Mouse (Mus musculus) ES-E14 (cell line): ENCODE results near the gene Nhlh1.

Experiments used
- MAFK ChIP-seq: IDR thresholded peaks from 2 replicates; pipeline ENCODE4 v1.6.1; 2014; ENCODE audit warnings: mild to moderate bottlenecking, low read depth, low read length, inconsistent platforms; ENCODE audit not compliant: insufficient read depth
- ZC3H11A ChIP-seq: IDR thresholded peaks from 2 replicates; pipeline ENCODE4 v1.6.1; 2012; ENCODE audit warnings: low read depth, mild to moderate bottlenecking, inconsistent platforms, low read length, borderline replicate concordance
- ZNF384 ChIP-seq: IDR thresholded peaks from 2 replicates; pipeline ENCODE4 v1.6.1; 2012; ENCODE audit warnings: low read depth, low read length, inconsistent platforms

DNA sequence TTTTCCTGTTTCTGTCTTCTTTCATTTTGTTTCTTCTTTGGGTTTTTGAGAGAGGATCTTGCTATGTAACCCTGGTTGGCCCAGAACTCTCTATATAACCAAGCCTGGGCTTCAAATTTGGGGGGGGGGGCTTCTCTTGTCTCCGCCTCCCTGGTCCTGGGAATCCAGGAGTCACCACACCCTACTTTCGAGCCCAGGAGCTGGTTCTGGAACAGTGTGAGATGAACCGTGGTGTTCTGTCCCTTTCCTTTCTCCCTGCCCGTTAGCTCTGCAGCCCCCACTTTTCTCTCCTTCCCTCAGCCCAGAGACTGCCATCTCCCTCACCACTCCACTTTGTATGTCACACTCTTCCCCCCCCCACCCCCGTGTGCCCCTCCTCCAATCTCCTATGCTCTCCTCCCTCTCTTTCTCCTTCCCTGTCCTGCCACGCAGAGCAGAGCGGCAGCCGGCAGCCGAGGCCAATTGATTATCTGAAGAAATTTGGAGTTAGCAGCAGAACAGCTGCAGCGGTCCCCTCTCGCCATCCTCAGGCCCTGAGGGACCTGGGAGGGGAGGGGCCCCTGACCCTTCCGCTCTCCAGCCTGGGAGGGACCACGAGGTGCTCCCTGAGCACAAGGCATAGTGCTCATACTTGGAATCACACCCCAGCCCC lies 8.1 kb downstream of the Nhlh1 start:
- TF ChIP-seq ZC3H11A = no peak
- no peak for TF ChIP-seq ZNF384
- no peak for TF ChIP-seq MAFK
